In genomic region chr7:27473835-27474489, GRCm38 (mm10) we compare ENCODE assay signal across 8 mouse cellular contexts. TPM values are rescaled to one million over a fixed set of nuclear protein-coding genes. Genes with fewer than 3 reads are reported as not detected.
DNase-seq lines count a peak whose midpoint lies in the region; ATAC-seq and TF ChIP-seq lines count a peak whose summit lies in the region.

No protein-coding gene starts in this region.

- H3K4me3 ChIP-seq in lung, postnatal 0 days (ENCODE audit: low read depth, low read length) = peak overlapping the region; percentile 94
- peak overlapping the region; percentile 75 for H3K4me3 ChIP-seq in embryonic facial prominence, embryonic 13.5 days
- H3K4me3 ChIP-seq in intestine, postnatal 0 days (ENCODE audit: low read depth, low read length) = peak overlapping the region; percentile 94
- peak overlapping the region; percentile 70 for H3K4me3 ChIP-seq in olfactory bulb, adult 2 months (ENCODE audit: insufficient read depth, low read depth, low read length)

- peak; percentile 57 for DNase-seq in lung, postnatal 0 days (ENCODE audit: low spot score)
- DNase-seq in lung, postnatal 4 days = no peak
- no peak for DNase-seq in right cerebral cortex, postnatal 25 days
- DNase-seq in testis, postnatal 10 days (ENCODE audit: low spot score) = no peak

- peaks cover 8% of the 10 kb centered on the region; the same call in 1 of the 2 replicates for H3K4me1 ChIP-seq in lung, postnatal 0 days (ENCODE audit: insufficient read depth, low read depth, low read length)
- peaks cover 27% of the 10 kb centered on the region for H3K4me1 ChIP-seq in embryonic facial prominence, embryonic 13.5 days
- peaks cover 4% of the 10 kb centered on the region; the same call in 1 of the 2 replicates for H3K4me1 ChIP-seq in intestine, postnatal 0 days (replicated peaks; ENCODE audit: control insufficient read depth, insufficient read depth, low read length)
- H3K4me1 ChIP-seq in olfactory bulb, adult 2 months (ENCODE audit: control insufficient read depth, insufficient read depth, low read length) = no peaks in the 10 kb centered on the region

- ATAC-seq in lung, postnatal 0 days = no peak; the same call in 1 of the 2 replicates
- no peak for ATAC-seq in embryonic facial prominence, embryonic 13.5 days (ENCODE audit: insufficient number of reproducible peaks, insufficient read depth, low FRiP score, low TSS enrichment, low read depth)
- 0 out of 2 replicates have a peak, but pooled peaks have one; percentile 1 for ATAC-seq in intestine, postnatal 0 days
- no peak for ATAC-seq in megakaryocyte progenitor cell, adult 5-6 weeks (replicated peaks; ENCODE audit: poor library complexity)

- peak; percentile 22; the same call in 1 of the 2 replicates for TF ChIP-seq CTCF in lung, postnatal 0 days (IDR thresholded peaks at IDR 0.05)
- no peak for TF ChIP-seq CTCF in intestine, postnatal 0 days (IDR thresholded peaks at IDR 0.05; ENCODE audit: low read depth)
- no peak for TF ChIP-seq CTCF in olfactory bulb, adult 2 months (IDR thresholded peaks at IDR 0.05; ENCODE audit: insufficient read depth, low read depth, low read length)

- TF ChIP-seq EP300 in lung, postnatal 0 days (IDR thresholded peaks at IDR 0.05) = no peak

- TF ChIP-seq POLR2A in olfactory bulb, adult 2 months (IDR thresholded peaks at IDR 0.05; ENCODE audit: insufficient read depth, low read depth, low read length) = no peak

- no peaks in the 10 kb centered on the region; the same call in 1 of the 2 replicates for H3K36me3 ChIP-seq in lung, postnatal 0 days (ENCODE audit: insufficient read depth, low read length)
- peaks cover 30% of the 10 kb centered on the region for H3K36me3 ChIP-seq in embryonic facial prominence, embryonic 13.5 days
- H3K36me3 ChIP-seq in intestine, postnatal 0 days (ENCODE audit: control insufficient read depth, insufficient read depth) = peaks cover 27% of the 10 kb centered on the region

- H3K9ac ChIP-seq in lung, postnatal 0 days (replicated peaks; ENCODE audit: low read depth) = peak overlapping the region; percentile 81
- peak overlapping the region; percentile 85 for H3K9ac ChIP-seq in embryonic facial prominence, embryonic 13.5 days
- H3K9ac ChIP-seq in intestine, postnatal 0 days (ENCODE audit: low read depth, low read length) = peak overlapping the region; percentile 73

- H3K27me3 ChIP-seq in lung, postnatal 0 days (replicated peaks; ENCODE audit: insufficient read depth, low read length) = no peaks in the 10 kb centered on the region
- no peaks in the 10 kb centered on the region for H3K27me3 ChIP-seq in embryonic facial prominence, embryonic 13.5 days
- H3K27me3 ChIP-seq in intestine, postnatal 0 days (replicated peaks; ENCODE audit: control insufficient read depth, insufficient read depth, low read length) = no peaks in the 10 kb centered on the region

- peak overlapping the region; percentile 78 for H3K4me2 ChIP-seq in lung, postnatal 0 days (replicated peaks; ENCODE audit: low read depth, low read length)
- H3K4me2 ChIP-seq in embryonic facial prominence, embryonic 13.5 days = peak overlapping the region; percentile 66
- H3K4me2 ChIP-seq in intestine, postnatal 0 days (replicated peaks; ENCODE audit: low read depth) = peak overlapping the region; percentile 72

- peak overlapping the region; percentile 97 for H3K27ac ChIP-seq in lung, postnatal 0 days (ENCODE audit: low read length)
- H3K27ac ChIP-seq in embryonic facial prominence, embryonic 13.5 days = peak overlapping the region; percentile 94
- H3K27ac ChIP-seq in intestine, postnatal 0 days (ENCODE audit: low read depth, low read length) = peak overlapping the region; percentile 92
- H3K27ac ChIP-seq in olfactory bulb, adult 2 months (ENCODE audit: insufficient read depth, low read depth, low read length) = peak overlapping the region; percentile 48

- H3K9me3 ChIP-seq in lung, postnatal 0 days (ENCODE audit: low read length) = no peaks in the 10 kb centered on the region
- H3K9me3 ChIP-seq in embryonic facial prominence, embryonic 13.5 days = no peaks in the 10 kb centered on the region
- no peaks in the 10 kb centered on the region for H3K9me3 ChIP-seq in intestine, postnatal 0 days (ENCODE audit: control insufficient read depth)

- WGBS in lung, postnatal 0 days = under 1% methylated on average over 34 of the region's 34 CpGs
- WGBS in embryonic facial prominence, embryonic 13.5 days = under 1% methylated on average over 34 of the region's 34 CpGs
- WGBS in intestine, postnatal 0 days = under 1% methylated on average over 34 of the region's 34 CpGs
- WGBS in olfactory bulb, adult 2 months = under 1% methylated on average over 34 of the region's 34 CpGs

RNA-seq across cellular contexts. Expression of gene Sertad3, which starts 0.4 kb away (rescaled TPM):
- polyA plus RNA-seq in lung, postnatal 0 days (2015; fragmentation: Nextera tagmentation; extraction: Ambion mirVana) = 33.0 TPM in 2 replicates
- 33.6 and 38.2 TPM in 2 replicates for polyA plus RNA-seq in embryonic facial prominence, embryonic 13.5 days (2015; fragmentation: Nextera tagmentation; extraction: Ambion mirVana)
- polyA plus RNA-seq in intestine, postnatal 0 days (2015; fragmentation: Nextera tagmentation; extraction: Ambion mirVana) = 22.8 and 24.0 TPM in 2 replicates
- not detected in 2 replicates for polyA plus RNA-seq in olfactory bulb, adult 2 months (2012; ENCODE audit: insufficient read depth, insufficient read length, low replicate concordance, missing spikeins)
- 2.5 and 2.9 TPM in 2 replicates for total RNA-seq in megakaryocyte progenitor cell, adult 5-6 weeks (2015)
- 6.1 and 7.6 TPM in 2 replicates for total RNA-seq in megakaryocyte progenitor cell, adult 5-6 weeks (2017)

RNA-seq across cellular contexts. Expression of gene Sertad1, which starts 12.7 kb away (rescaled TPM):
- 79.4 and 79.6 TPM in 2 replicates for polyA plus RNA-seq in lung, postnatal 0 days (2015; fragmentation: Nextera tagmentation; extraction: Ambion mirVana)
- 34.7 and 40.1 TPM in 2 replicates for polyA plus RNA-seq in embryonic facial prominence, embryonic 13.5 days (2015; fragmentation: Nextera tagmentation; extraction: Ambion mirVana)
- 42.7 and 43.1 TPM in 2 replicates for polyA plus RNA-seq in intestine, postnatal 0 days (2015; fragmentation: Nextera tagmentation; extraction: Ambion mirVana)
- polyA plus RNA-seq in olfactory bulb, adult 2 months (2012; ENCODE audit: insufficient read depth, insufficient read length, low replicate concordance, missing spikeins) = not detected in 2 replicates
- 9.2 and 12.5 TPM in 2 replicates for total RNA-seq in megakaryocyte progenitor cell, adult 5-6 weeks (2015)
- total RNA-seq in megakaryocyte progenitor cell, adult 5-6 weeks (2017) = 5.9 and 6.8 TPM in 2 replicates

RNA-seq across cellular contexts. Expression of gene Prx, which starts 25.2 kb away (rescaled TPM):
- polyA plus RNA-seq in lung, postnatal 0 days (2015; fragmentation: Nextera tagmentation; extraction: Ambion mirVana) = 73.2 and 75.2 TPM in 2 replicates
- 5.8 and 6.3 TPM in 2 replicates for polyA plus RNA-seq in embryonic facial prominence, embryonic 13.5 days (2015; fragmentation: Nextera tagmentation; extraction: Ambion mirVana)
- 1.3 and 1.4 TPM in 2 replicates for polyA plus RNA-seq in intestine, postnatal 0 days (2015; fragmentation: Nextera tagmentation; extraction: Ambion mirVana)
- polyA plus RNA-seq in olfactory bulb, adult 2 months (2012; ENCODE audit: insufficient read depth, insufficient read length, low replicate concordance, missing spikeins) = not detected in 2 replicates
- total RNA-seq in megakaryocyte progenitor cell, adult 5-6 weeks (2015) = 0.52 and 0.68 TPM in 2 replicates
- total RNA-seq in megakaryocyte progenitor cell, adult 5-6 weeks (2017) = 0.75 and 0.81 TPM in 2 replicates

RNA-seq across cellular contexts. Expression of gene Blvrb, which starts 26.2 kb away (rescaled TPM):
- 61.7 and 63.4 TPM in 2 replicates for polyA plus RNA-seq in lung, postnatal 0 days (2015; fragmentation: Nextera tagmentation; extraction: Ambion mirVana)
- 46.1 and 52.9 TPM in 2 replicates for polyA plus RNA-seq in embryonic facial prominence, embryonic 13.5 days (2015; fragmentation: Nextera tagmentation; extraction: Ambion mirVana)
- 60.4 and 67.3 TPM in 2 replicates for polyA plus RNA-seq in intestine, postnatal 0 days (2015; fragmentation: Nextera tagmentation; extraction: Ambion mirVana)
- not detected in 2 replicates for polyA plus RNA-seq in olfactory bulb, adult 2 months (2012; ENCODE audit: insufficient read depth, insufficient read length, low replicate concordance, missing spikeins)
- total RNA-seq in megakaryocyte progenitor cell, adult 5-6 weeks (2015) = 31.8 and 53.4 TPM in 2 replicates
- 21.2 and 30.2 TPM in 2 replicates for total RNA-seq in megakaryocyte progenitor cell, adult 5-6 weeks (2017)

RNA-seq across cellular contexts. Expression of gene Sptbn4, which starts 26.5 kb away (rescaled TPM):
- 0.20 and 0.21 TPM in 2 replicates for polyA plus RNA-seq in lung, postnatal 0 days (2015; fragmentation: Nextera tagmentation; extraction: Ambion mirVana)
- polyA plus RNA-seq in embryonic facial prominence, embryonic 13.5 days (2015; fragmentation: Nextera tagmentation; extraction: Ambion mirVana) = 0.56 and 0.73 TPM in 2 replicates
- polyA plus RNA-seq in intestine, postnatal 0 days (2015; fragmentation: Nextera tagmentation; extraction: Ambion mirVana) = 0.17 and 0.26 TPM in 2 replicates
- polyA plus RNA-seq in olfactory bulb, adult 2 months (2012; ENCODE audit: insufficient read depth, insufficient read length, low replicate concordance, missing spikeins) = not detected in 2 replicates
- 0.02 and 0.07 TPM in 2 replicates for total RNA-seq in megakaryocyte progenitor cell, adult 5-6 weeks (2015)
- total RNA-seq in megakaryocyte progenitor cell, adult 5-6 weeks (2017) = not detected in 2 replicates

Comparison
In these comparisons a context has a peak if more than half of its experiments do, and no peak if none do; other contexts are left out.
1. RNA of gene Sertad3, which starts 0.4 kb away (polyA plus RNA-seq): 33.6 to 38.2 TPM in embryonic facial prominence, embryonic 13.5 days, 33.0 TPM in lung, postnatal 0 days and 22.8 to 24.0 TPM in intestine, postnatal 0 days; not detected in olfactory bulb, adult 2 months; every median in the first group is over 10 times any median in the second.
2. RNA of gene Prx, which starts 25.2 kb away (polyA plus RNA-seq): 73.2 to 75.2 TPM in lung, postnatal 0 days; 5.8 to 6.3 TPM in embryonic facial prominence, embryonic 13.5 days, 1.3 to 1.4 TPM in intestine, postnatal 0 days and not detected in olfactory bulb, adult 2 months; every median in the first group is over 10 times any median in the second.
3. Peak in every context shown above with its lines, with median percentiles within 50 percentile points of each other: H3K27ac ChIP-seq, H3K4me2 ChIP-seq, H3K4me3 ChIP-seq and H3K9ac ChIP-seq.